Mouse (Mus musculus) c-Kit-positive CD71-positive TER-119-positive erythroid progenitor cells, embryonic 14.5 days (primary cell): ENCODE data around the gene Mrpl58.

Experiments used
- DNase-seq: peaks from one replicate; pipeline ENCODE4 v3.0.0-alpha.2; 2013; ENCODE audit warnings: low spot score

Gene Mrpl58

DNA sequence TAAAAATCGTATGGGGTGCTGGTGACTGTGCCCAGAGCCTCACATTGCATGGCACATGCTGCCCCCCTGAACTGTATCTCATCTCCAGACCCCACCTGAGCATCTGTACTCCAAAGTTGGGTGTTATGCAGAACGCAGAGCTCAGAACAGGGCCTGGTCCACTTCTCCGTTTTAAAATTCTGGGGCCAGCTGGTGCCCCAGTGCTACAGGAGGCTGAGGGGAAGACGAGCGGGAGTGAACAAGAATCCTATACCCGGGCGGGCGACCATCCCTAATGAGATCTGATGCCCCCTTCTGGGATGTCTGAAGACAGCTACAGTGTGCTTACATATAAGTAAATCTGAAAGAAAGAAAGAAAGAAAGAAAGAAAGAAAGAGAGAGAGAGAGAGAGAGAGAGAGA lies 57.4 kb downstream of the Mrpl58 start:
- no peak for DNase-seq

DNA sequence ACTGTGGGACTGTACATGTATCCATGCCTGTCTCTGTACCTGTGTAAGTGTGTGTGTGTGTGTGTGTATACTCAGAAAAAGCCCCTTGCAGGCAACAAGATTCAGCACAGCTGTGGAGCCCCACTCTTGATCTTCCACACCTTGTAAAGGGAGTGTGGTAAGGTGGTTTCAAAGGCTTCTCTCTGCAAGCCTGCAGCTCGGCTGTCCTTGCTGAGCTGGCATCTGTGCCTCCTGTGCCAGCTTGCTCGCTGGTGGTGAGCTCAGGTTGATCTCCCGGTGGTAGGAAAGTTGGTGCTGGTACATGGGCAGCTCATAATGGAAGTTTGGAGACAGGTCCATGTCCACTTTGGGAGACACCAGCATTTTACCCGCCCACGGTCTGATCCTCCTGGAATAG lies 58.3 kb downstream of the Mrpl58 start:
- DNase-seq = no peak
